Mouse (Mus musculus): ENCODE results near the gene Arhgap23.

DNA sequence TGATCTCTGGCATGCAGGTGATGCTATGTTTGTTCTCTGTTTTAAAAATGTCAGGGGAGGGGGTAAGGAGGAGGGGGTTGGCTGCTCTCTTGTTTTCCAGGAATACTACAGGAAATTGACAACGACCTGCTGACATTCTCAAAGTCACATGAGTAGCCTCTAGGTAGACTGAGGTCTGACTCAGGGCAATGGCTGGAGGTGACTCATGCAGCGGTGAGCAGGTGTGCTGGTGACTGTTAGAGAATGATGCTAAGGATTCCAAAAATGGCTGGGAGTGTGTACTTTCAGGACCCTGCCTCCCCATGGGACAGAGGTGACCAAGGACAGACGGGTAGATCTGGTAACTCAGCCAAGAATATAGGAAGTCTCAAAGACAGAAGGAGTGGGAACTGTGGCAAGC lies 92.9 kb downstream of the Arhgap23 start:
- TF ChIP-seq POLR2A (IDR thresholded peaks at IDR 0.05; ENCODE audit: borderline replicate concordance, insufficient read depth, low read length) (no peak), CTCF (IDR thresholded peaks at IDR 0.05; ENCODE audit: borderline replicate concordance, insufficient read depth, low read depth, low read length) (no peak)

Data from cerebellum, adult 2 months (tissue).